Mouse (Mus musculus) C2C12 (cell line): Measurements from ENCODE around the gene Bloc1s6.

ENCODE experiments used
- CTCF ChIP-seq: IDR thresholded peaks from one replicate; pipeline ENCODE4 v1.5.1; 2011; ENCODE audit not compliant: control insufficient read depth, insufficient read depth, insufficient read length
- MYOD1 ChIP-seq: IDR thresholded peaks from one replicate; pipeline ENCODE4 v1.6.1; 2011; ENCODE audit warnings: low read depth; ENCODE audit not compliant: control insufficient read depth, insufficient read length
- MYOG ChIP-seq: IDR thresholded peaks from one replicate; pipeline ENCODE4 v1.6.1; 2011; ENCODE audit not compliant: control insufficient read depth, insufficient read length; ENCODE audit errors: extremely low read depth
- USF1 ChIP-seq: IDR thresholded peaks from one replicate; pipeline ENCODE4 v1.6.1; 2011; ENCODE audit warnings: low read depth, mild to moderate bottlenecking, control low read depth, moderate library complexity

GRCm38 (mm10) chr2:122786167-122786566 is 47.9 kb downstream of the Bloc1s6 start:
- TF ChIP-seq CTCF (no peak), MYOD1 (no peak), MYOG (no peak), USF1 (no peak)
